In genomic region chr9:117713121-117713520, GRCm38 (mm10) we compare ENCODE assay signal across 19 mouse cellular contexts.
DNase-seq lines count a peak whose midpoint lies in the region; ATAC-seq lines count a peak whose summit lies in the region.
"Had no signal": no experiment of that assay in that cellular context is flagged by ENCODE, and none has a peak within 500 bp of the region (broad histone marks: within the 10 kb centered on the region; RNA-seq: fewer than 3 reads in every experiment).

No protein-coding gene starts in this region.

- H3K9me3 ChIP-seq in intestine, embryonic 14.5 days (ENCODE audit: control insufficient read depth, low read length): no peaks in the 10 kb centered on the region
- H3K9me3 ChIP-seq in intestine, embryonic 15.5 days: no peaks in the 10 kb centered on the region
- H3K9me3 ChIP-seq: embryonic facial prominence, embryonic 15.5 days; forebrain, embryonic 10.5 days; forebrain, embryonic 12.5 days had no signal

- no peaks in the 10 kb centered on the region for H3K4me1 ChIP-seq in intestine, embryonic 14.5 days (replicated peaks; ENCODE audit: control insufficient read depth, insufficient read depth, low read length)
- no peaks in the 10 kb centered on the region for H3K4me1 ChIP-seq in intestine, embryonic 15.5 days (replicated peaks)
- H3K4me1 ChIP-seq: embryonic facial prominence, embryonic 13.5 days; embryonic facial prominence, embryonic 15.5 days; forebrain, embryonic 10.5 days; forebrain, embryonic 12.5 days had no signal

- DNase-seq in cerebellum, postnatal 14 days: peak; percentile 47 to 53
- no peak for DNase-seq in cerebellum, adult 9-10 months
- DNase-seq in intestine, embryonic 14.5 days (ENCODE audit: low spot score): peak; percentile 23
- DNase-seq: adrenal gland, adult 2 months; adrenal gland, postnatal 10 days; adrenal gland, postnatal 25 days; cerebellum, adult 11-12 months; cerebellum, adult 2 months; cerebellum, adult 9-11 months; cerebellum, postnatal 36 days; embryo, embryonic 11 days had no signal

- H3K27ac ChIP-seq in intestine, embryonic 14.5 days (ENCODE audit: low read depth): no peak overlapping the region
- no peak overlapping the region for H3K27ac ChIP-seq in intestine, embryonic 15.5 days
- H3K27ac ChIP-seq: embryonic facial prominence, embryonic 13.5 days; embryonic facial prominence, embryonic 15.5 days; forebrain, embryonic 10.5 days; forebrain, embryonic 12.5 days had no signal

- H3K4me3 ChIP-seq in intestine, embryonic 14.5 days (ENCODE audit: low read depth, low read length): no peak overlapping the region
- no peak overlapping the region for H3K4me3 ChIP-seq in intestine, embryonic 15.5 days (replicated peaks)
- H3K4me3 ChIP-seq: embryonic facial prominence, embryonic 13.5 days; embryonic facial prominence, embryonic 15.5 days; erythroblast, embryonic 14.5 days; forebrain, embryonic 10.5 days; forebrain, embryonic 12.5 days had no signal

- H3K9ac ChIP-seq in intestine, embryonic 14.5 days (ENCODE audit: low read length): no peak overlapping the region
- H3K9ac ChIP-seq in intestine, embryonic 15.5 days: no peak overlapping the region
- H3K9ac ChIP-seq: embryonic facial prominence, embryonic 13.5 days; embryonic facial prominence, embryonic 15.5 days; forebrain, embryonic 12.5 days had no signal

- 68% methylated on average over 4 of the region's 4 CpGs for WGBS in intestine, embryonic 14.5 days
- WGBS in intestine, embryonic 15.5 days: 81% methylated on average over 4 of the region's 4 CpGs

- H3K27me3 ChIP-seq in intestine, embryonic 14.5 days (replicated peaks; ENCODE audit: control insufficient read depth, insufficient read depth, low read length): no peaks in the 10 kb centered on the region
- no peaks in the 10 kb centered on the region for H3K27me3 ChIP-seq in intestine, embryonic 15.5 days (replicated peaks)
- H3K27me3 ChIP-seq: embryonic facial prominence, embryonic 13.5 days; embryonic facial prominence, embryonic 15.5 days; forebrain, embryonic 12.5 days had no signal

- ATAC-seq in intestine, embryonic 14.5 days (replicated peaks; ENCODE audit: low FRiP score, low TSS enrichment, low read depth): no peak
- no peak for ATAC-seq in intestine, embryonic 15.5 days
- ATAC-seq: forebrain, embryonic 14.5 days; forebrain, embryonic 16.5 days had no signal

- H3K36me3 ChIP-seq in intestine, embryonic 14.5 days (ENCODE audit: control insufficient read depth, insufficient read depth, low read length): no peaks in the 10 kb centered on the region
- no peaks in the 10 kb centered on the region for H3K36me3 ChIP-seq in intestine, embryonic 15.5 days
- H3K36me3 ChIP-seq: embryonic facial prominence, embryonic 13.5 days; embryonic facial prominence, embryonic 15.5 days; forebrain, embryonic 10.5 days; forebrain, embryonic 12.5 days had no signal

- H3K4me2 ChIP-seq in intestine, embryonic 14.5 days (ENCODE audit: low read length): no peak overlapping the region
- no peak overlapping the region for H3K4me2 ChIP-seq in intestine, embryonic 15.5 days (replicated peaks)
- H3K4me2 ChIP-seq: embryonic facial prominence, embryonic 13.5 days; embryonic facial prominence, embryonic 15.5 days; forebrain, embryonic 12.5 days had no signal
